8 mouse cellular contexts compared by ENCODE assay signal in genomic region chr5:25081545-25081944, GRCm38 (mm10). TPM values are rescaled to one million over a fixed set of nuclear protein-coding genes. Genes with fewer than 3 reads are reported as not detected.
DNase-seq lines count a peak whose midpoint lies in the region; ATAC-seq and TF ChIP-seq lines count a peak whose summit lies in the region.

No protein-coding gene starts in this region.

- H3K4me1 ChIP-seq in kidney, postnatal 0 days (replicated peaks; ENCODE audit: insufficient read depth, low read length) = 0 out of 2 replicates have a peak, but pooled peaks cover 8% of the 10 kb centered on the region
- peaks cover 37% of the 10 kb centered on the region for H3K4me1 ChIP-seq in kidney, embryonic 15.5 days
- H3K4me1 ChIP-seq in stomach, embryonic 15.5 days = no peaks in the 10 kb centered on the region

- 57% methylated on average over 16 of the region's 16 CpGs for WGBS in kidney, postnatal 0 days
- WGBS in kidney, embryonic 15.5 days = 69% methylated on average over 16 of the region's 16 CpGs
- WGBS in macrophage (ENCODE audit: missing documents) = 2% methylated on average over 16 of the region's 16 CpGs
- WGBS in stomach, embryonic 15.5 days = 60% methylated on average over 16 of the region's 16 CpGs

- no peak for TF ChIP-seq CTCF in kidney, postnatal 0 days (IDR thresholded peaks at IDR 0.05; ENCODE audit: low read depth)

- H3K27me3 ChIP-seq in kidney, postnatal 0 days (ENCODE audit: insufficient read depth, low read length) = no peaks in the 10 kb centered on the region
- no peaks in the 10 kb centered on the region for H3K27me3 ChIP-seq in kidney, embryonic 15.5 days
- no peaks in the 10 kb centered on the region for H3K27me3 ChIP-seq in stomach, embryonic 15.5 days (replicated peaks)

- H3K27ac ChIP-seq in kidney, postnatal 0 days = no peak overlapping the region
- H3K27ac ChIP-seq in kidney, embryonic 15.5 days = no peak overlapping the region
- peak overlapping the region; percentile 79 for H3K27ac ChIP-seq in macrophage
- H3K27ac ChIP-seq in stomach, embryonic 15.5 days = no peak overlapping the region

- peaks cover 60% of the 10 kb centered on the region for H3K79me2 ChIP-seq in macrophage (ENCODE audit: inconsistent target)

- H3K4me2 ChIP-seq in kidney, postnatal 0 days (ENCODE audit: low read length) = no peak overlapping the region
- no peak overlapping the region for H3K4me2 ChIP-seq in kidney, embryonic 15.5 days
- H3K4me2 ChIP-seq in stomach, embryonic 15.5 days = no peak overlapping the region

- H3K4me3 ChIP-seq in kidney, postnatal 0 days (replicated peaks; ENCODE audit: low read depth, low read length) = no peak overlapping the region
- H3K4me3 ChIP-seq in kidney, embryonic 15.5 days (replicated peaks) = no peak overlapping the region
- no peak overlapping the region for H3K4me3 ChIP-seq in macrophage (ENCODE audit: inconsistent target)
- no peak overlapping the region for H3K4me3 ChIP-seq in stomach, embryonic 15.5 days (replicated peaks)

- no peaks in the 10 kb centered on the region for H3K36me3 ChIP-seq in kidney, postnatal 0 days (ENCODE audit: insufficient read depth, low read length)
- no peaks in the 10 kb centered on the region for H3K36me3 ChIP-seq in kidney, embryonic 15.5 days
- H3K36me3 ChIP-seq in macrophage (ENCODE audit: inconsistent target) = no peaks in the 10 kb centered on the region
- no peaks in the 10 kb centered on the region for H3K36me3 ChIP-seq in stomach, embryonic 15.5 days

- H3K9me3 ChIP-seq in kidney, postnatal 0 days (replicated peaks; ENCODE audit: low read length) = no peaks in the 10 kb centered on the region
- no peaks in the 10 kb centered on the region for H3K9me3 ChIP-seq in kidney, embryonic 15.5 days (replicated peaks)
- no peaks in the 10 kb centered on the region for H3K9me3 ChIP-seq in stomach, embryonic 15.5 days

- H3K9ac ChIP-seq in kidney, postnatal 0 days (ENCODE audit: low read depth, low read length) = no peak overlapping the region
- H3K9ac ChIP-seq in kidney, embryonic 15.5 days = no peak overlapping the region
- H3K9ac ChIP-seq in stomach, embryonic 15.5 days = no peak overlapping the region

- DNase-seq in kidney, postnatal 0 days (ENCODE audit: low spot score) = peak; percentile 6
- DNase-seq in kidney, postnatal 4 days = no peak
- no peak for DNase-seq in gastrocnemius, postnatal 10 days
- DNase-seq in adrenal gland, postnatal 10 days = no peak

- no peak for ATAC-seq in kidney, postnatal 0 days (replicated peaks; ENCODE audit: low FRiP score, low read depth)
- ATAC-seq in kidney, embryonic 15.5 days (replicated peaks; ENCODE audit: low FRiP score) = no peak
- ATAC-seq in erythroblast, adult 5-6 weeks (replicated peaks; ENCODE audit: low FRiP score, poor library complexity, severe bottlenecking) = peak; percentile 51; the same call in 1 of the 2 replicates
- ATAC-seq in stomach, embryonic 15.5 days (ENCODE audit: insufficient read depth, low FRiP score, low read depth) = peak; percentile 60; the same call in 1 of the 2 replicates

RNA-seq across cellular contexts. Expression of gene Prkag2, which starts 18.9 kb away (rescaled TPM):
- 36.4 and 39.4 TPM in 2 replicates for polyA plus RNA-seq in kidney, postnatal 0 days (2015; fragmentation: Nextera tagmentation; extraction: Ambion mirVana)
- 38.2 and 40.3 TPM in 2 replicates for polyA plus RNA-seq in kidney, embryonic 15.5 days (2015; fragmentation: Nextera tagmentation; extraction: Ambion mirVana)
- total RNA-seq in erythroblast, adult 5-6 weeks (2015; ENCODE audit: low replicate concordance) = 8.5 and 10.0 TPM in 2 replicates
- total RNA-seq in erythroblast, adult 5-6 weeks (2017; ENCODE audit: low replicate concordance) = 2.0 and 2.8 TPM in 2 replicates
- 100 to 1,000 TPM in 1 of 26 experiments, 10 to 100 TPM in 24, 1 to 10 TPM in 1; 8.2 to 103 (median 52.7) TPM for total RNA-seq in macrophage (2018; cell fraction: chromatin; rRNA removed)
- 10 to 100 TPM in 22 of 26 experiments, 1 to 10 TPM in 4; 7.2 to 25.8 (median 15.2) TPM for total RNA-seq in macrophage (2018; cell fraction: cytosol; rRNA removed)
- 10 to 100 TPM in 25 of 26 experiments, 1 to 10 TPM in 1; 8.3 to 83.9 (median 31.0) TPM for total RNA-seq in macrophage (2018; cell fraction: nucleus; rRNA removed)
- polyA plus RNA-seq in macrophage (2018) = 15.5 to 28.2 TPM (median 23.0 TPM) in 3 replicates
- polyA plus RNA-seq in stomach, embryonic 15.5 days (2015; fragmentation: Nextera tagmentation; extraction: Ambion mirVana) = 41.3 and 44.0 TPM in 2 replicates
- total RNA-seq in gastrocnemius, postnatal 10 days (2021) = 10 to 100 TPM; 12.3 to 20.6 TPM
- 100 to 1,000 TPM in 1 of 2 experiments, 10 to 100 TPM in 1; 76.5 to 129 TPM for total RNA-seq in adrenal gland, postnatal 10 days (2021)

Comparison
In these comparisons a context has a peak if more than half of its experiments do, and no peak if none do; other contexts are left out.
1. ATAC-seq: peak in erythroblast, adult 5-6 weeks (single experiment) and stomach, embryonic 15.5 days (single experiment); none in kidney, postnatal 0 days (single experiment) and kidney, embryonic 15.5 days (single experiment).